Mouse (Mus musculus) ovary, postnatal 36 days (tissue): ENCODE measurements around the gene Trap1.
"Not testable (repeated sequence)": the region's sequence is repeated elsewhere in the genome, so short reads cannot be mapped to it uniquely, and the experiment has no call there.

Experiments
- DNase-seq: peaks from one replicate; pipeline ENCODE4 v3.0.0; 2022; ENCODE audit warnings: low spot score, mixed read lengths

The Trap1 gene

DNA sequence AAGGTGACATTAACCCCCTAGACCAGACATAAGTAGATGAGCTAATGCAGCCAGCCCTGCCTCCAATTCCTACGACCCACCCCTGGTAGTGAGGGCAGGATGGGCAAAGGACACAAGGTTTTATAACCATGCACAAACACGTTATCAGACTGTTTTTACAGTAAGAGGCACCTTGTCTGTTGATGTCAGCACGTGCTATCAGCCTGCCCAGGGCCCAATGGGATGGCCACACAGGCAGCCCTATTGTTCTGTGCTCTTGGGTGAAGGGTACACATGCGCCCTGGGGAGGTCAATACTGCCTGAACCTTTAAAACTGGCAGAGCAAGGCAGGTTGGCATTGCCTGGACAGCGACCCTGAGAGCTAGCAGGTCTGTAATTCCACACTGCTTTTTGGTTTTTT lies 40.8 kb downstream of the Trap1 start, which contains the start of gene Dnase1:
Dnase1 (plus strand) TSS at position 136 of the 400 bp plus-strand sequence.
- DNase-seq: no peak

DNA sequence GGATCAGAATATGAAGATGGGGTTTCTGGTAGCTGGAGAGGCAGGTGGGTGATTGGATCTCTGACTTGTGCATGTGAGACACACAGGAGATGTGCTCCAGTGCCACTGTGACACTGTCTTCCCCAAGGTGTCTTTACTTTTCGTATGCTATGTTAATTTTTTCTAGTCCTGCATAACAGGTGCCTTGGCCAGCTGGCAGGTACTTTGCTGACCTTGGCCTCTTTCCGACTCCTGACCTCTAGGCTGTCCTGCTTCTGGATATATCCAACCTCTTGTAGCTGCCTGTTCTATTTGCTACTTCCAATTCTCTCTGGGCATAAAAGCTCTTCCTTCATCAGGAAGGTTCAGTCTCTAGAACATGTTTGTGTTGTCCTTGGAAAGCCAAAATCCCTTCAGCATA lies 42.1 kb downstream of the Trap1 start:
- no peak for DNase-seq

GRCm38 (mm10) chr16:4034476-4034875 lies 43.2 kb downstream of the Trap1 start:
- DNase-seq: no peak

DNA sequence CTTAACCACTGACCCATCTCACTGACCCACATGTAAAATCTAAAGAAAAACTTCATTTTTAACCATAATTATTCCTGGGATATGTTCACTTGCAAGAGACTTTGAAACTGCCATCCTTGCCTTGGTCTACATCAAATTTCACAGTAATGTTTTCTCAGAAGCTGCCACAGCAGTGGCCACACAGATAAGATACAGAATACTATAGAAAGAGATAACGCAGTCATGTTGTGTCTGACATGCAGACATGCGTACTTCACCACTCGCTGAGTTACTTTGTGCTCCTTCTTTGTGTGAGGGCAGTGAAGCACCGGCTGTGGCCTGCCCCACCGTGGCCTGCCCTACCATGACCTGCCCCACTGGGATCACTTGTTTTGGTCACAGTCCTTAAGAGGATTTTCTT lies 43.7 kb downstream of the Trap1 start:
- DNase-seq: no peak

DNA sequence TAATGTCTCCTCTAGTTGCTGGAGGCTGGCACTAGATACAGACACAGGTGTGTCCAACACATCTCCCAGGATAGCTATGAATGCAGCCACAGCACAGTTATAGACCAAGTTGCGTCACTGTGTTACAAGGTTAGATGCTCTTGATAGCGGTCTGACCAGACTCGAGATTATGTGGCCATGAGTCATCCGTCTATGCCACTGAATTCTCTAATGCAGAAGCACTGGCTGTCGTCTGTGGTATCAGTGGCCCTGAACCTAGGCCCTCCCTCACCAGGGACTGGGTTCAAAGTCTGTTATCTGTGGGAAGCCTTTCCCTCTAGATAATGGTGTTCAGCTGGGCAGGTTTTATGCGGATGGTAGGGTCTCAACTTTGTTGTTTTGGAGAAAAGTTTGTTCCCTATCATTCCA lies 45.3 kb downstream of the Trap1 start:
- DNase-seq: no peak

DNA sequence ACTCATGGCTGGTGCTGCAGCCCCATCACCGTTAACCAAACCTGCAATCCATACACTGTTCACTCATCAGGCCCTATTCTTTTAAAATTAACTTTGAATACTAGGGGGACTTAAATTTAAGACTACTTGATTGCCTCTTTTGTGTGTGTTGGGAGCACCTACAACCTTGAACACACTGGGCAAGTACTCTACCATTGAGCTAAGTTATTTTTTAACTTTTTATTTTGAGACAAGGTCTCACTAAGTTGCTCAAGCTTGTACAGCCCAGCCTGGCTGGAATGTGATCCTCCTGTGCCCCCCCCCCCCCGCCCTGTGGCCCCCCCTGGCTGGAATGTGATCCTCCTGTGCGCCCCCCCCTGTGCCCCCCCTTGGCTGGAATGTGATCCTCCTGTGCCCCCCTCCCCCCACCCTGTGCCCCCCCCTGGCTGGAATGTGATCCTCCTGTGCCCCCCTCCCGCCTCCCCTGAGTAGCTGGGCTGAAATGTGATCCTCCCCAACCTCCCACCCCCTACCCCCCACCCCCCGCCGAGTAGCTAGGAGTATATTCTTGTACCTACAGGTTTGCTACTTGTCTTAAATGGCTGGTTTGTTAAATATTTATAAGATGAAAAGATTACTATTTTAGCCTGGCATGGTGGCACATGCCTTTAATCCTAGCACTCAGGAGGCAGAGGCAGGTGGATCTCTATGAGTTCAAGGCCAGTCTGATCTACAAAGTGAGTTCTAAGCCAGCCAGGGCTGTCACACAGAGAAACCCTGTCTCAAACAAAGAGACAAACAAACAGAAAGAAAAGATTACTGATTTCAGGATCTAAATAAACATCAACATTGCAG lies 46.0 kb downstream of the Trap1 start:
- DNase-seq: no peak

DNA sequence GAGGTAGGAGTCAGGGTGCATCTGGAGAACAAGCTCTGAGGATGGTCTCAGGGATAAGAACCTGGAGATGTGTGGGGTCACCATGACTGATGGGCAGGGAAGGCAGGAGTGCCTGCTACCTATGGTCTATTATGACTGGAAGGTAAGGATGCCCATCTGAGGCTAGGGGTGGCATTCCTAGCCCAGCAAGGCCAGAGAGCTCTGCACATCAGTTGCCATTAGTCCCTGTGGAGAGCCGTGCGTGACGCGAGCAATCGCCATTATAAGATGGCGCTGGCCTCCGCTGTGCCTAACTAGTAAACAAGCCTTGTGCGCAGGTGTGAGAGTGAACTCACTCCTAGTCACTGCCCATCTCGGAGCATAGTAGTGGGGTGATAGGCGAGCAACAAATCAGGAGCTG lies 47.1 kb downstream of the Trap1 start:
- no peak for DNase-seq

DNA sequence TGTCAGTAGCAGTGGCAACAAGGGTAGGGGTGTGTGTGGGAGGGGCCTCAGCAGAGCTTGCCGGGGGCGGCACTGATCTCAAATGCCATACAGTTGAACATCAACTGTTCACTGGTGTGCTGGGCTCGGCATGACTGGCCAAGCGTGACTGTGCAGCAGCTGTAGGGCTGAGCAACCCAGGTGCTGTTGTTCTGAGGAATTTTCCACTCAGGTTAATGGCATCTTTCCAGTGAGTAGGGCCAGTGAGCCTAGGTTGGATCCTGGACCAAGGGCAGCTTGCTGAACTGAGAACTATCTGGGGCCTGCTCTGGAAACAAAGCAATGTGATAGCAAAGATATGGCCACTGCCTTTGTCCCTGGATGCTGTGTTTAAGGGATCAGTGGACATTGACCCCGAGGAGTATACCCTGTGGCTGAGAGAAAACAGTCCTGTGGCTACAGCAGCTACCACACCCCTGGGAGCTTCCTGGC lies 48.2 kb downstream of the Trap1 start:
- no peak for DNase-seq

GRCm38 (mm10) chr16:4027211-4027610 lies 50.4 kb downstream of the Trap1 start:
- DNase-seq: no peak

GRCm38 (mm10) chr16:4026672-4027071 lies 51.0 kb downstream of the Trap1 start:
- no peak for DNase-seq

- DNase-seq: no peak
Observed at GRCm38 (mm10) chr16:4022719-4023118, 54.9 kb downstream of the Trap1 start.

DNA sequence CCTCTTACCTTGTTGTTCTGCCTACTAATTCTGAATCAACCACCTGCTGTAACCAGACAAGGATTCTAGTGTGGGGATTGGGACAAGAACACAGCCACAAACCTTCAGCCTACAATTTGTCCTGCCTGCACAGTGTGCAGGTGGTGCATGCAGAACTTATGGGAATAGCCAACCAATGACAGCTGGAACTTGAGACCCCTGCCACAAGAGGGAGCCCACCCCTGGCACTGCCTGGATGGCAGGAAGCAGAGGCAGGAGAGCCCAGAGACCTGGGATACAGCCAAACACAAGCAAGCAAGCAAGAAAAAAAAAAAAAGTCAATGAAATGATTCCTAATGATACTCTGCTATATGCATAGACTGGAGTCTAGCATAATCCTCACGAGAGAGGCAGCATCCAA lies 56.4 kb downstream of the Trap1 start:
- DNase-seq: no peak

GRCm38 (mm10) chr16:4017466-4017865 lies 60.2 kb downstream of the Trap1 start:
- DNase-seq: not testable (repeated sequence)

- not testable (repeated sequence) for DNase-seq
Observed at GRCm38 (mm10) chr16:4016786-4017185, 60.8 kb downstream of the Trap1 start.

DNA sequence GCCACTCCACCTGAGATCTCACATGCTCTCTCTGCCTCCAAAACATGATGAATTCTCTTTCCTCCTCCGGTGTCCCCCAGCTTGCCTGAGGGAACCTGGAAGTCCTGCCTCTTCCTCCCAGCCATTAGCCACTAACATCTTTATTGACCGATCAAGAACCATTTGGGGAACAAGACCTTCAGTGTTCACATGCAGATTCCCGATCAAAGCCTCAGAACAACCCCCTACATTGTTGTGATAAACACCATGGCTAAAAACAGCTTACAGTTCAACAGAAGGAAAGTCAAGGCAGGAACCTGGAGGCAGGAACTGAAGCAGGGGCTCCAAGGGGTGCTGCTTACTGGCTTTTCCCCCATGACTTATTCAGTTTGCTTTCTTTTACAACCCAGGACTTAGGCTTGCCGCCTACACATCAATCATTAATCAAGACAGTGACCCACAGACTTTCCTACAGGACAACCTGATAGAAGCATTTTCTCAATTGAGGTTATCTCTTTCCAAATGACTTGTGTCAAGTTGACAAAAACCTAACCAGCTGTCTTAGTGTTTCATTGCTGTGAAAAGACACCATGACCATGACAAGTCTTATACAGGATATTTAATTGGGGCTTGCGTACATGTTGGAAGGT lies 63.5 kb downstream of the Trap1 start:
- no peak for DNase-seq

DNA sequence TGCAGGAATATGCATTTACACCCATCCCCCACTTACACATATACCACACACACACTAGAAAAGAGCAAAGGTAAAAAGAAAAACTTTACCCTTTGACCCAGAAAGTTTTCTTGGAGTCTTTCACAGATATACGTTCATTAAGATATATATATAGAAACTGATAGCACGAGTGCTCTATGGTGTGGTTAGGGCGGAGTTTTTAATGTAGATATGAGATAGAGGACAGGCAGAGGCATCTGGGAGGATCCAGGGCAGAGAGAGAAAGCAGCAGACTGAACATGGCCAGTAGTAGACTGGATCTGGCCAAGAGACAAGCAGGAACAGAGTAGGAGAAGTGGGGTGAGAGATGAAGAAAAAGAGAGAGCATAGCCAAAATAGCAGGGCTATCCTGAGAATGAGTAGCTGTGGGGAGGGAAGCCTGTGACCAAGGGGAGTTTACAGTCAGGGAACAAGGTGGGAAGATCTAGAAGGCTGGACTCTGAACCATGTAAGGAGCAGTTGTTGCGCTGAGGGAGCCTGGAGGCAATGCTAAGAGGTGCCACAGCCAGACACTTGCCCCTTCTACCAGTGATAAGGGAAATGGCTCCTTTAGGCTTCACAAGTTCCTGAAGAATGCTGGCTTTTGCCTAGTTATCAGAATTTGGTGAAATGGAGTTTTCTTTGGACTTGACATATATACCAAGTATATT lies 64.6 kb downstream of the Trap1 start:
- no peak for DNase-seq

DNA sequence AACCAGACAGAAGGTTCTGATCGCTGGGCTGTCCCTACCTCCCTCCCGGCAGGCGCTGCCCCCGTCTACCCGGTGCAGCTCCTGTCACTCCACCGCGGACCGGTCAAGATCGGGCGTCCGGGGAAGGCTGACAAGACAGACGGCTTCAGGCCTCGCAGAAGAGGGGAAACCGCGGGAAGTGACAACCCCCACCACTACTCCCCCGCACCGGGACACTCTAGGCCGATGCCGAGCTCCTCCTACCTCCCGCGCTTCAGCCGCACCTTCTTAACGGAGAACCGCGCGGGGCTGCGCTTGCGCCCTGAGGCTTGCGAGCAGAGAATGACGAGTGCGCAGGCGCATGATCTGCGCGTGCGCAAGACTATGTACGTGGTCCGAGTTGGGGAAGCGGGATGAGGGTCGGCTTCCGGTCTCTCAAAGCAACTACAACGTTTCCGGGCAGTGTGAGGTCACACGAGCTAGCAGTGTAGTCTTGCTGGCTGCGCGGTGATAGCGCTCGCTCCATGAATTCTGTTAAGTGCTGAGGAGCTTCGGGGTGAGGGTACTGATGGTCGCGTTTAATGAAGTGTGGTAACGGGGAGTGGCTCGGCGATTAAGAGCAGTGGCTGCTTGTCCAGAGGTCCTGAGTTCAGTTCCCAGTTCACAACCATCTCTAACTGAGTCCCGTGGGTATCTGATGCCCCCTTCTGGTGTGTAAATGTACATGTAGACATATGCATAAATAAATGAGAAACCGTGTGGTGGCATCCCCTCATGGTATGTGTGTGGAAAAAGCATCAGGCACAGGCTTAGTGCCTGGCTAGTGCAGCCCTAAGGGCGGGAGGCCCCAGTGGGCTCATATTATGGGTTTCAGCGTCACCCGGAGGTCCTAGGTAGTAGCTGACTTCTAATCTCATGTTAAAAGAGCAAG lies 73.9 kb downstream of the Trap1 start, which contains the start of gene Slx4:
Slx4 (minus strand) TSS at position 282 of the 910 bp plus-strand sequence.
- peak; percentile 95 for DNase-seq
